Mouse (Mus musculus) embryonic facial prominence, embryonic 12.5 days (tissue): Measurements from ENCODE around the gene Abcg8. TPM values are rescaled to one million over a fixed set of nuclear protein-coding genes. Genes with fewer than 3 reads are reported as not detected.
A peak's percentile ranks its signal among the peaks of the same experiment; 100 is the strongest.

ENCODE experiments used
- ATAC-seq: fragments of 200-750 bp; cut with Nextera tagmentation; 2 replicates; pipeline ENCODE4 v1.8.0; 2017; ENCODE audit not compliant: insufficient number of reproducible peaks, insufficient read depth, low FRiP score, low TSS enrichment
- H3K27ac ChIP-seq: fragments of 300-500 bp; sonication (generic); 2 replicates; pipeline ENCODE4 v1.5.1; 2016; ENCODE audit warnings: mild to moderate bottlenecking
- H3K27me3 ChIP-seq: fragments of 300-500 bp; sonication (generic); 2 replicates; pipeline ENCODE4 v1.6.1; 2016; ENCODE audit warnings: mild to moderate bottlenecking, moderate library complexity
- H3K36me3 ChIP-seq: fragments of 300-500 bp; sonication (generic); 2 replicates; pipeline ENCODE4 v1.6.1; 2016; ENCODE audit warnings: mild to moderate bottlenecking
- H3K4me1 ChIP-seq: fragments of 300-500 bp; sonication (generic); 2 replicates; pipeline ENCODE4 v1.6.1; 2016
- H3K4me2 ChIP-seq: fragments of 300-500 bp; sonication (generic); replicated peaks from 2 replicates; pipeline ENCODE4 v1.6.1; 2016; ENCODE audit warnings: mild to moderate bottlenecking, moderate library complexity
- H3K4me3 ChIP-seq: fragments of 300-500 bp; sonication (generic); 2 replicates; pipeline ENCODE4 v1.5.1; 2016; ENCODE audit warnings: mild to moderate bottlenecking
- H3K9ac ChIP-seq: fragments of 300-500 bp; sonication (generic); 2 replicates; pipeline ENCODE4 v1.6.1; 2016; ENCODE audit warnings: mild to moderate bottlenecking, moderate library complexity
- H3K9me3 ChIP-seq: fragments of 300-500 bp; sonication (generic); 2 replicates; pipeline ENCODE4 v1.6.1; 2016; ENCODE audit warnings: mild to moderate bottlenecking, moderate library complexity
- WGBS: fragments of 180-500 bp; shearing (Covaris S2); methylation state at CpG from one replicate; pipeline ENCODE4 v1.1.7; 2016; 5-methylcytosine and 5-hydroxymethylcytosine counted together
- polyA plus RNA-seq: library from polyadenylated mRNA; unstranded; fragments of >200 nt; fragmentation: Nextera tagmentation; extraction: Ambion mirVana; gene quantifications from 2 replicates; pipeline ENCODE4 v1.2.1, GENCODE M21; 2016

Gene Abcg8
- polyA plus RNA-seq, 1 experiment from 2014 or later = 0.09 TPM

DNA sequence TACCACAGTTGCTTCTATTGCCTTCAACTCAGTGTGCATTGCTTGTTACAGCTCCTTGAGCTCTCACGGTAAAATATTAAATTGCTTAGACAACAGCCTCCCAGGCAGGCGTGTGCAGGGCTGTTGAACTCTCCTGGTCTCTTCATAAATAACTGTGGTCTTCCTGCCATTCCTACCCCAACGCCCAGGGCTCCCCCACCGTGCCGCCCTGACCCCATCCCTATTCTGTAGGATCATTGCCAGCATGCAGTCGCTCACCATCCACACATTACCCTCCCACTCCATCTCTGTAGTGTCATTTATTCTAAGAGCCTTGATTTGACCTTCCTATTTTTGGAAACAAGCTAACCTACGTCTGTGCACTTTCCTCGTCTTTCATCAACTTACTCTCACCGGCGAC lies 11.0 kb upstream of the Abcg8 start:
- H3K9me3 ChIP-seq = no peaks in the 10 kb centered on the region
- no peak overlapping the region for H3K9ac ChIP-seq
- H3K4me3 ChIP-seq = no peak overlapping the region
- 43% methylated on average over 10 of the region's 10 CpGs for WGBS
- H3K36me3 ChIP-seq = no peaks in the 10 kb centered on the region
- no peaks in the 10 kb centered on the region for H3K27me3 ChIP-seq
- H3K27ac ChIP-seq = 0 out of 2 replicates have a peak overlapping the region, but pooled peaks have one; percentile 30
- no peak for ATAC-seq
- H3K4me1 ChIP-seq = peaks cover 4% of the 10 kb centered on the region; the same call in 1 of the 2 replicates
- H3K4me2 ChIP-seq = no peak overlapping the region

GRCm38 (mm10) chr17:84665691-84666090 lies 10.4 kb upstream of the Abcg8 start:
- H3K4me1 ChIP-seq = peaks cover 4% of the 10 kb centered on the region; the same call in 1 of the 2 replicates
- no peaks in the 10 kb centered on the region for H3K27me3 ChIP-seq
- H3K27ac ChIP-seq = no peak overlapping the region
- 22% methylated on average over 9 of the region's 9 CpGs for WGBS
- H3K4me3 ChIP-seq = no peak overlapping the region
- ATAC-seq = no peak
- H3K9ac ChIP-seq = no peak overlapping the region
- H3K4me2 ChIP-seq = no peak overlapping the region
- no peaks in the 10 kb centered on the region for H3K9me3 ChIP-seq
- H3K36me3 ChIP-seq = no peaks in the 10 kb centered on the region

- Histone ChIP-seq H3K4me3 (no peak overlapping the region), H3K27ac (no peak overlapping the region), H3K4me2 (no peak overlapping the region), H3K9me3 (no peaks in the 10 kb centered on the region), H3K36me3 (no peaks in the 10 kb centered on the region), H3K9ac (no peak overlapping the region), H3K4me1 (peaks cover 6% of the 10 kb centered on the region; the same call in 1 of the 2 replicates), H3K27me3 (no peaks in the 10 kb centered on the region)
- WGBS = 89% methylated on average over 3 of the region's 3 CpGs
- ATAC-seq = no peak
Measured at GRCm38 (mm10) chr17:84667848-84668247, 8.3 kb upstream of the Abcg8 start.

- no peaks in the 10 kb centered on the region for H3K27me3 ChIP-seq
- WGBS = 70% methylated on average over 16 of the region's 16 CpGs
- H3K9me3 ChIP-seq = no peaks in the 10 kb centered on the region
- H3K4me1 ChIP-seq = peaks cover 26% of the 10 kb centered on the region; the same call in 1 of the 2 replicates
- no peak for ATAC-seq
- no peaks in the 10 kb centered on the region for H3K36me3 ChIP-seq
- H3K27ac ChIP-seq = no peak overlapping the region
- H3K4me2 ChIP-seq = no peak overlapping the region
- H3K9ac ChIP-seq = no peak overlapping the region
- H3K4me3 ChIP-seq = no peak overlapping the region
Measured at GRCm38 (mm10) chr17:84672376-84673369, 3.4 kb upstream of the Abcg8 start.

DNA sequence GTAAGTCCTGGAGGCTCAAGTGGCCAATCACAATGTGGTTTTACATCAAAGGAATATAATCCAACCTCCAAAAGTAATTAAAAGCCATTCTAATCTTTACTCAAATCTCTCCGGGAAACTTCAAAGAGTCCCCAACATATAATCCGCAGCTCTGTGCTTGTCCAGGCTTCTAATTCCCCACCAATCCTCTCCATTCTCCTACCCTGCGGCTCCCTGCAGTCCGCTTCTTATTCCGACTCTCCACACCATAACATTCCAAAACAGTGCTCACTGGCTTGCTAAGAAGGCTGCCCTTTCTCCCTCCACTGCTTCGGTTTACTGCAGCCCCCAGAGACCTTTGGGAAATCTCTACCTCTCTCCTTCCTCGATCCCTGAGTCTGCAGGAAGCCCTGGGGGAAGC lies 2.1 kb upstream of the Abcg8 start:
- Histone ChIP-seq H3K9ac (no peak overlapping the region), H3K4me2 (0 out of 2 replicates have a peak overlapping the region, but pooled peaks have one; percentile 11), H3K9me3 (no peaks in the 10 kb centered on the region), H3K36me3 (no peaks in the 10 kb centered on the region), H3K27me3 (no peaks in the 10 kb centered on the region), H3K4me3 (no peak overlapping the region), H3K27ac (0 out of 2 replicates have a peak overlapping the region, but pooled peaks have one; percentile 41), H3K4me1 (peaks cover 26% of the 10 kb centered on the region; the same call in 1 of the 2 replicates)
- no peak for ATAC-seq
- WGBS = 13% methylated on average over 7 of the region's 7 CpGs

- Histone ChIP-seq H3K9ac (no peak overlapping the region), H3K36me3 (no peaks in the 10 kb centered on the region), H3K27me3 (no peaks in the 10 kb centered on the region), H3K4me1 (peaks cover 26% of the 10 kb centered on the region; the same call in 1 of the 2 replicates), H3K4me3 (no peak overlapping the region), H3K27ac (no peak overlapping the region), H3K9me3 (no peaks in the 10 kb centered on the region), H3K4me2 (no peak overlapping the region)
- WGBS = 53% methylated on average over 4 of the region's 4 CpGs
- ATAC-seq = no peak
Measured at GRCm38 (mm10) chr17:84675204-84675603, 898 bp upstream of the Abcg8 start.

DNA sequence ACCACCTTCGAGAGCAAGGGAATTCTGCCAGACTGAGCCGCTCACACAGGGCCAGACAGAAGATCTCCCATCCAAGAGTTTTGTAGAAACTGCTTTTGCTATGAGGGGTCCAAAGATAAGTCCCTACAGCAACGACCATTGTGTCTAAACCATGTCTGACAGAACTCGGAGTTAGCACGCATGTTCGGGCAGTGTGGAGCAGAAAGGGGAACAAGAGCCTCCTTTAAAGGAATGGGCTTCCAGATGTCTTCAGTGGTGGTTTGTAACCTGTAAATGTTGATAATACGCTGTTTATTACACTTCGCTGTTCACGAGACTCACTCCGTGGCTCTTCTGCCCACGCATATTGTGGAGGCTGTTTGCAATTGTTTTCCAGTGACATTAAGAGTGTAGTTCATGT lies 1.5 kb downstream of the Abcg8 start:
- WGBS = 90% methylated on average over 11 of the region's 11 CpGs
- Histone ChIP-seq H3K4me2 (no peak overlapping the region), H3K27me3 (no peaks in the 10 kb centered on the region), H3K36me3 (no peaks in the 10 kb centered on the region), H3K27ac (no peak overlapping the region), H3K4me1 (peaks cover 26% of the 10 kb centered on the region; the same call in 1 of the 2 replicates), H3K4me3 (no peak overlapping the region), H3K9ac (no peak overlapping the region), H3K9me3 (no peaks in the 10 kb centered on the region)
- ATAC-seq = no peak

- WGBS = 83% methylated on average over 3 of the region's 3 CpGs
- H3K4me1 ChIP-seq = peaks cover 8% of the 10 kb centered on the region; the same call in 1 of the 2 replicates
- H3K27me3 ChIP-seq = no peaks in the 10 kb centered on the region
- H3K4me2 ChIP-seq = no peak overlapping the region
- H3K4me3 ChIP-seq = no peak overlapping the region
- ATAC-seq = no peak
- no peak overlapping the region for H3K27ac ChIP-seq
- H3K9me3 ChIP-seq = no peaks in the 10 kb centered on the region
- no peak overlapping the region for H3K9ac ChIP-seq
- no peaks in the 10 kb centered on the region for H3K36me3 ChIP-seq
Measured at GRCm38 (mm10) chr17:84681670-84682069, 5.6 kb downstream of the Abcg8 start.

GRCm38 (mm10) chr17:84682734-84683717 lies 6.9 kb downstream of the Abcg8 start, which contains the start of gene Abcg5:
Gene Abcg5, minus strand, starts transcription at chr17:84683011.
- H3K36me3 ChIP-seq = no peaks in the 10 kb centered on the region
- H3K4me2 ChIP-seq = no peak within 1 kb of the TSS
- no peak within 1 kb of the TSS for H3K9ac ChIP-seq
- H3K27me3 ChIP-seq = no peaks in the 10 kb centered on the region
- no peak within 1 kb of the TSS for H3K27ac ChIP-seq
- H3K4me3 ChIP-seq = no peak within 1 kb of the TSS
- ATAC-seq = no peak
- peaks cover 11% of the 10 kb centered on the region for H3K4me1 ChIP-seq
- no peaks in the 10 kb centered on the region for H3K9me3 ChIP-seq
- 75% methylated on average over 18 of the region's 18 CpGs for WGBS

GRCm38 (mm10) chr17:84684284-84684683 lies 8.2 kb downstream of the Abcg8 start:
- WGBS = 34% methylated on average over 6 of the region's 6 CpGs
- H3K27ac ChIP-seq = 0 out of 2 replicates have a peak overlapping the region, but pooled peaks have one; percentile 6

GRCm38 (mm10) chr17:84685286-84685685 lies 9.2 kb downstream of the Abcg8 start:
- H3K9ac ChIP-seq = no peak overlapping the region
- H3K36me3 ChIP-seq = no peaks in the 10 kb centered on the region
- no peak overlapping the region for H3K4me2 ChIP-seq
- no peak for ATAC-seq
- WGBS = 61% methylated on average over 4 of the region's 4 CpGs
- no peaks in the 10 kb centered on the region for H3K27me3 ChIP-seq
- H3K4me1 ChIP-seq = peaks cover 25% of the 10 kb centered on the region
- no peaks in the 10 kb centered on the region for H3K9me3 ChIP-seq
- no peak overlapping the region for H3K4me3 ChIP-seq
- H3K27ac ChIP-seq = no peak overlapping the region

More at GRCm38 (mm10) chr17:84684284-84684683, 8.2 kb downstream of the Abcg8 start:
- H3K27me3 ChIP-seq = no peaks in the 10 kb centered on the region
- no peaks in the 10 kb centered on the region for H3K9me3 ChIP-seq
- H3K4me3 ChIP-seq = no peak overlapping the region
- peaks cover 22% of the 10 kb centered on the region for H3K4me1 ChIP-seq
- H3K9ac ChIP-seq = no peak overlapping the region
- H3K4me2 ChIP-seq = no peak overlapping the region
- no peaks in the 10 kb centered on the region for H3K36me3 ChIP-seq
- ATAC-seq = no peak
